Mouse (Mus musculus) brain, adult 2 months (tissue): ENCODE results near the gene Tmco4.

Experiments used
- DNase-seq: peaks from one replicate; pipeline ENCODE4 v3.0.0; 2011; ENCODE audit warnings: low read depth, low spot score

The Tmco4 gene

DNA sequence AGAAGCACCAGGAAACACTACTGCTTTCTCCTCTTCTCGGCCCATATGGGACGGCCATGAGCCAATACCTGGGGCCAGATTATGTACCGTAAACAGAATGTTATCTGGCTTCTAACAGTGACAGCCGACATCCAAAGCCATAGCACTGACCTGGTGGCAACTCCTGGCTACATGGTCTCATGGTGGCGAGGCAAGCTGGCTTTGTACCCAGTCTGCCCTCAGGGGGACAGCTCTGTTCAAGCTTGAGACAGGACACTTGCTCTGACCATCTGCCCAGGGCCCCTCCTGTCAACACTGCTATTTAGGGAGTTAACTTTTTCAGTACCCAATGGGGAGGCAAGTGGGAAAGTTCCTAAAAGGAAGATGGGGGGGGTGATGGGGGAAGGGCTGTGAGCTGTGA lies 84.6 kb downstream of the Tmco4 start:
- DNase-seq, result no peak

DNA sequence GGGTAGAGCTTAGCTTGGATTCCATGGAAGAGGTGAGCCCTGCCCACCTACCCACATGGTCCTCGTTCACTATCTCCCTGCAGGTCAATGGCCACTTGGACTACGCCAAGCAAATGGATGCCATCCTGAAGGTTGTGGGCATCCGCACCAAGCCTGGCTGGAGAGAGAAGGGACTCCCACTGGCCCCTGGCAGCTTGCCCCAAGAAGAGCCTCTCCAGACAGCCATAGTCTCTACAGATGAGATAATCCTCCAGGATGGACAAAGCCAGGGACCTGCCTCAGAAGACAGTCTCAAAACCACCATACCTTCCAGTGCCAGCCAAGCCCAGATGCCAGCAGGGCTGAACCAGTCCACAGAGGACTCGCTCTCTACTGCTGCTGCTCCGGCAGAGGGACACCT lies 85.3 kb downstream of the Tmco4 start:
- DNase-seq, result no peak

DNA sequence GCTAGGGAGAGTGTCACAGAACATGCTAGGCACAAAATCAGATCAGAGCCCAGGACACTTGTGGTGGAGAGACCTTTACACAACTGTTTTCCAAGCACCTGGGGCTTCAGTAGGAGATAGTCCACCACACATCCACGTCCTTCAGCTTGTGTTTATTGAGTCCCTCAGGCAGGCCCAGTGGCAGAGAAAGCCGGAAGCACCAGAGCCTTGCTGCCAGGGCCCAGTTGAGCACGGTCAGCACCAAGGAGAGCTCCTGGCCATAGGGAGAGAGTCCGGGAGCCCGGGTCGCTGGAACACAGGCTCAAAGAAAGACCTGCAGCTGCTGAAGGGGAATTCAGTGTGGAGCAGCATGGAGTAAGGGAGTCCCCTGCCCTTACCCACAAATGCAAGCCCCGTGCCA lies 86.9 kb downstream of the Tmco4 start:
- DNase-seq, result no peak

DNA sequence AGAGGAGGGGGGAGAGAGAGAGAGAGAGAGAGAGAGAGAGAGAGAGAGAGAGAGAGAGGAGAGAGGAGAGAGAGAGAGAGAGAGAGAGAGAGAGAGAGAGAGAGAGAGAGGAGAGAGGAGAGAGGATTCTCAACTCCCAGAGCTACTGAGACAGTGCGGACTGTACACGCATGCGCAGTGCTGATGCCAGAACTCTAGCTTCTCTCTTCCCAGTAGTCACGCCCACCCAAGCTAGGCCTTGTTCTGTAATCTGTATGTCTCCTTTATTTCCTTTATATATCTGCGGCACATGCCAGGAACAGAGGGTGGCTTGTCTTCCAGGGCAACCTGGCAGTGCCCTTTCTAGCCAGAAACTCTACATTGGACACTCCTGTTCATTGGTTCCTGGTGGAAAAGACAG lies 92.1 kb downstream of the Tmco4 start:
- DNase-seq, result peak; percentile 70

DNA sequence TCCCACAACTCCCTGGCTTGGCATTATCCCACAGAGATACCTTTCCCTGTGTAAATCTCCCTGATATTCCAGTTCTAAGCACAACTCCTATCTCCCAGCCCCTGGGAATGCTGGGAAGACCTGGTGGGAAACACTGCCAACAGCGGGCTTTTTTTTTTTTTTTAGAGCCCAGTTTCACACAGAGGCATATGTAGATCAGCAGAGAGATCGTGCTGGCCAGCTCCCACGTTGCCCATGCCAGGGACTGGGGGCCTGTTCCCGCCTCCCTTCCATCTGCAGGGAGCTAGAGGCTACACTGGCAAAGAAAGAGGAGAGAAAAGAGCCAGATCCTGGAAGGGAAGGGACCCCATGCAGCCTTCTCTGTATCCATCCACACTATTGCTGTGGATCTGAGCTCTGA lies 95.6 kb downstream of the Tmco4 start:
- peak; percentile 84 for DNase-seq

DNA sequence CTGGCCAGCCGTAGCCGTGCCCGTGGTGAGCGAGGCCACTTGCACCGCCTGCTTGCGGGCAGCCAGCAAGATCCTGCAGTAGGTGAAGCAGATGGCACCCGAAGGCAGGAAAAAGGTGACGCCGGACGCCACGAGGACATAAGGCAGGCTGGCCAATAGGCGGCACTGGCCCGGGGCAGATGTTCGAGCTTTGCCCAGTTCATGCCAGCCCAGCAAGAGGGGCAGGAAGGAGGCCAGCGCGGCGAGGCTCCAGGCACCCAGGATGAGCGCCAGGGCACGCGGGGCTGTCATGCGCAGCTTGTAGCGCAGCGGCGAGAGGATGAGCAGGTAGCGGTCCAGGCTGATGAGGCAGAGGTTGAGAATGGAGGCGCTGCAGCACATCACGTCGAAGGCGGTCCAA lies 101.4 kb downstream of the Tmco4 start:
- peak; percentile 40 for DNase-seq

DNA sequence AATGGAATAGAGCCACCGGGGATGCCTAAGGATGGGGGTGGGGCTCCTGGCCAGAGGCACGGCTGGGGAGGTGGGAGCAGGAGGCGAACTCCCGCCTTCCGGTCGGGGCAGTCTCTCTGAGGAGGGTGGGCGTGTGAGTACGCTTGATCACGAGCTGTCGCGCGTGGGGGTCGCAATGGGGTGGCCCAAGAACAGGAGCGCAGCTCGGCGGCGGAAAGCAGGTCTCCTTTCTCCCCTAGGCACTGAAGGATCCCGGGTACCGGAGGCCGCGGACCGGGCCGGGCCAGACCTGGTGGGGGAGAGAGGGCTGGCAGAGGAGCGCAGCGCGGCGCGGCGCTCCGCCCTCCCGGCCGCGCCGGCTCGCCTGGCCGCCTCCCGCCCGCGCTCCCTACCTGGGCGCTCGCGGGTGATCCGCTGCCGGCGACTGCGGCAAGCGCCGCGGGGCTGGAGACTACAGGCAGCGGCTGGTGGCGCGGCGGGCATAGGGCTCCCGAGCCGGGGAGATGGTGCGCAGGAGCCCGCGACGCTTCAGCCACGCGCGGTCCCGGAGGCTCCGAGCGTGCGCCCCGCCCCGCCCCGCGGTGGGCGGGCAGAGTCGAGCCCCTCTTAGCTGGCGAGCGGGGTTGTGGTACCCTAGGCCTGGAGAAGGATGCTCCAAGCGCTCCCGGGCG lies 102.5 kb downstream of the Tmco4 start, which contains the start of gene Htr6:
Htr6 (minus strand) TSS at position 530 of the 671 bp plus-strand sequence.
- peak; percentile 49 for DNase-seq

DNA sequence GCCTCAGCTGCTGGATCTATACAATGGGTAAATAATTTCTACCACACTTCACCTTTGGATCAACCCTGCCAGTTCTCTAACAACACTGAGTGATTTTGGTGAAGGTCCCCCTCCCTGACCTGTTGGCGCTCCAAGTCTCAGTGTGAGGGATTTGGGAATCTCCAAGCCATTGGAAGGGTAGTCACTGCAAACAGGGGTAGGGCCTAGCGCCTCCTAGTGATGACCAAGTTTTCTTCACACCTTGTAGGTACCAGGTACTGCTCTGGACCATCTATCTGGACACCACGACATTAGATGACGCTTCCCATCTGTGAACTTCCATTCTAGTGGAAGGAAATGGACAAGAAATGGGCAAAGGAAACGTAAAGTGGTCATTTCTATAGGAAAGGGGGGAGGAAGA lies 103.2 kb downstream of the Tmco4 start:
- peak; percentile 82 for DNase-seq

DNA sequence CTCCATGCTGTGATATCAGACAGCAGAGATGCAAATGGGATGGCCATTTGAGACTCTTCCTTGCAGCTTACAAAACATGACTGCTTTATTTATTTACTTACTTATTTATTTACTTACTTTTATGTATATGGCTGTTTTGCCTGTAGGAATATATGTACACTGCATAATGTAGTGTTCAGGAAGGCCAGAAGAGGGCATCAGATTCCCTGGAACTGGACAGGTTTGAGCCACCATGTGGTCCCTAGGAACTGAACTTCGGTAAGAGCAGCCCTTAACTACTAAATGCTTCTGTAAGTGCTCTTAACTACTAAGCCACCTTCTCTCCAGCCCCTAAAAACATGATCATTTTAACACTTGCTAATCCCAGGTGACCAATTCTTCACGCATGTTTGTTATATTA lies 105.6 kb downstream of the Tmco4 start:
- peak; percentile 69 for DNase-seq

DNA sequence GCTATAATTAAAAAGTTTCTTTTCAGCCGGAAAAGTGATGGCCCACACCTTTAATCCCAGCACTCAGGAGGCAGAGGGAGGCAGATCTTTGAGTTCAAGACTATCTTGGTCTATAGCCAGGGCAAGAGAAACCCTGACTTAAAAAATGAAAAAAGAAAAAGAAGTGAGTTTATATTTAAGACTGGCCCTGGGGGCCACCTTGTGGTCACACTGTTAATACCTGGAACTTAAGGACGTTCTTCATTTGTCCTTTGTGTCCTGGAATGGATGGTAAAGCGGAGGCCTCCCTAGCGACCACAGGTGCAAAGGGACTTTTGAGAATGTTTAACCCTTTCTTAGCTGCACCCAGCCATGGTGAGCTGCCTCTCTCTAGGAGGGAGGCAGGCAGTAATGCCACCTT lies 106.0 kb downstream of the Tmco4 start:
- DNase-seq, result peak; percentile 44

DNA sequence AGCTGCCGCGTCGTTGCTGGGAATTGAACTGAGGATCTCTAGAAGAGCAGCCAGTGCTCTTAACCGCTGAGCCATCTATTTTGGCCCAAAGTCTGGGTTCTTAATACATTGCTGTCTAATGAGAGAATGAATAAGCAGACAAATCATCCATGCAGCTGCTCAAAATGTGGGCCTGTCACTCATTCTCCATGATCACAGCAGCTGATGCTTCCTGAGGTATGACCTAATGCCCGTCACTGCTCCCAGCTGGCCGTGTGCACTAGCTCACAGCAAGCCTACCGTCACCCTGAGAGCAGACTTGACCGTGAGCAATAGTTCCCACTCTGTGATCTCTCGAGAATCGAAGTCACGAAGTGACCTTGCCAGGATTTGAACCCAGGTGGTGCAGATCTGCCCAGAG lies 106.8 kb downstream of the Tmco4 start:
- no peak for DNase-seq

DNA sequence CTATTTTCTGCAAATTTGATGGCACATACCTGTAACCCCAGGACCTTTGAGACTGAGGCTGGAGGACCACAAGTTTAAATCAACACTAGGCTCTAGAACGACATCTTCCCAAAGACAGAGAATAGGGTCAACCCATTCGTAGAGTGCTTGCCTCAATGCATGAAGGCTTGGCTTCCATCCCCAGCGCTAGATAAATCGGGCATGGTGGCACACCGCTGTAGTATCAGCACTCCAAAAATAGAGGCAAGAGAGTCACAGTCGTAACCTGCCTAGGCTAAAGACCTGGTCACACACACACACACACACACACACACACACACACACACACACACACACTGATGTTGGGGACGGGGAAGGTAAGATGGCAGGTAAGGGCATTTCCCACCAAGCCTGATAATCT lies 107.6 kb downstream of the Tmco4 start:
- DNase-seq, result no peak

DNA sequence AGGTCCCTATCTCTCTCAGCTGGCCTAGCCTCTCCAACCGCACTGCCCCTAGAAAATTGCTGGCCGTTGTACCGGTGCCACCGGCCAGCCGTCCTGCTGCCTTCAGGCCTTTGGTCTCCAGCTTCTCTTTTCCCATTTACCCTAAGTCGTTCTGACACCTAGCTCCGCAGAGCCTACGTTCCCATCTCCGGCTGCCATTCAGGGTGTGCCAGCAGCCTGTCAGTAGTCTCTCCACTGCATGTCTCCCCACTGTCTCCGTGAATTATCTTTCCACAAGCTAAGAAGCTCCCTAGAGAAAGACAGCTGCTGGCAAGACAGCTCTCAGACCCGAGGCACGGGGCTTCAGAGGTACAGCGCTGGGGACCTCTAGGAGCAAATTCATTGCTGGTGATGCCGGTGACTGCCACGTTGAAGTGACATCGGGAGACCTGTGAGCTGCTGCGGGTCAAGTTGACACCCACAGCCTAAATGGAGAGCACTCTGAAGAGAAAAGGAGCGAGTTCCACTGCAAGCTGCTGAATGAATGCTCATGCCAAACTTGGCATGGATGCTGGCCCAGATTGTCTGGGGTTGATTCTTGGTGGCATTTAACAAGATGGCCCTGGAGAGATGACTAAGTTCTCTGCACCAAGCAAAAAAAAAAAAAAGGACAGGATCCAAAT lies 108.7 kb downstream of the Tmco4 start:
- peak; percentile 89 for DNase-seq

DNA sequence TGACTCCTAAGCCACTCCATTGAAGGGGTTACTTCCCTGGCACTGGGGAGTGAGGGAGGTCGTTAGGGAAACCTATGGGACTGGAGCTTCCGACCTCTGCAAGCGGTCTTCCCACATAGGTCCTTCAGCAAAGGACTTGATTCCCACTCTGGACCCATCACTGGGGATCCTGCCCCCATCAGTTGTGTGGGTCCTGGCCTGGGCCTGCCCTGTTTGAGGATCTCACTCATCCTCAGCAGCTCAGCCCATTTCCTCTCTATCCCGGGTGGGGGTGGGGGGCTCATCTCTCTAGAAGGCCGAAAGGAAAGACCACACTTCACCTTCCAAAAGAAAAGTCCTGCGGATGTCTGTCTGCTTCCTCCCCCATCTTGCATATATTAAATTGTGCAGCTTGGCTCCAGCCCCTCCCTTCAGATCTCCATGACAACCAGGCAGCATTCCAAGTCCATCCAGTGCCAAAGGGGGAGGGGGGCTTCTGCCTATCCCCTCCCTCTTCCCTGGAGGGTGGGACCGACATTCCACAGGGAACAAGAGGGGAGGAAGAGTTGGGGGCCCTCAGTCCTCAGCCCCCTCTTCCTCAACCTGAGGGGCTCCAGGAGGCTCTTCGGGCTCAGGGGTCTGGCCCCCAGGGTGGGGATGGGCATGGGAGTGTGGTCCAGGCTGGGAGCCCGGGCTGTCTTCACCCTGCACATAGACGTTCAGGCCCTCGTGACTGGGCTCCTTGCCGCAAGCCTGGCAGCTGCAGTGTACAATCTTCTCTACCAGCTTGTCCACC lies 110.3 kb downstream of the Tmco4 start:
- DNase-seq, result peak; percentile 43

DNA sequence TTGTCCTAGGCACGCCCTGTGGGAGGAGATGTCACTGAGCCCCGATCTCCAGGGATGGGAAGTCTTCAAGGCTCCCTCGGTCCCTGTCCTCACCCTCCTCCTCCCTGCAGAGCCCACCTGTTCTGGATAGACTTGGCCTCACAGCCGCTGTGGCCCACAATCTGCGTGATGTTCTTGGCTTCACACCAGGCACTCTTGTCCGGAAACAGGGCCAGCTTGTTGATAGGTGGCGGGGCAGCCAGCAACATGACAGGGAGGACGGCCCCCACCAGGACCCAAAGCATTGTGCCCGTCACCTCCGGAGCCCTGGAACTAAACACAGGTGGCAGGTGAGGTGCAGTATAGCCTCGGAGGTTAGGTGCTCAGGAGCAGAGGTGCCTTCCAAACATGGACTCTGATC lies 112.6 kb downstream of the Tmco4 start:
- DNase-seq, result no peak

DNA sequence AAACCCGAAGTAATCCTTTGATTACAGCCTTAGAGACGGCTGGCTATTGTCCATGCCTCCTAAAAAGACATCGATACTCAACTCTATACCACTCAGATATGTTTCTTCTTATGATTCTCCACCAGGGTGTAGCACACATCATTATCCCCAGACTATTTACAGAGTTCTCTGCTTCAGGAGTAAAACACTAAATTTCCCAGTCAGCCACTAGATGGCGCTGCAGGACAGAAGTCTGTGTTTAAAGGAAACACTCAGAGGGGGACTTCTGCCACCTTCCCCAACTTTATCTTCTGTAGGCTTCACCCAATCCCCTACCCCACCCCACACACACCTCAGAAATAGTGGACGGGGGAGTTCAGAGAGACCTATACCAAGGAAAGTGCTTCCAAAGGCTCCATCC lies 113.3 kb downstream of the Tmco4 start:
- DNase-seq, result peak; percentile 90

DNA sequence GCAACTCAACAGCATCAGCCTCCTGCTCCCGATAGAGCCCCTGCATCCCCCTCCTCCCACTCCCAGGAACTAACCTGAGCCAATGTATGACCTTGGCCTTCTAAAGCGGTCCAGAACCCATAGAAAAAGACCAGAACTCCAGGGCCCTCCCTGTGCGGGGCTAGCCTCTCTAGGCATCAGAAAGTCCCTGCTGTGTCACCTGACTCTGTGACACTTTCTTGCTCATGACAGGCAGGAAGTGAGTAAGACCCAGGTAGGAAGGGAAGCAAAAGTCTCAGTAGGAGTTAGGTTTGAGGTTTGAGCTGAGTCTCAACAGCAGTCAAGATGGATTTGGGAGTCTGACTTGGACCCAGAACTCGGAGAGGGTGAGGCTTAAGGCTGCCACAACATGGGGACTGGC lies 114.3 kb downstream of the Tmco4 start:
- no peak for DNase-seq

DNA sequence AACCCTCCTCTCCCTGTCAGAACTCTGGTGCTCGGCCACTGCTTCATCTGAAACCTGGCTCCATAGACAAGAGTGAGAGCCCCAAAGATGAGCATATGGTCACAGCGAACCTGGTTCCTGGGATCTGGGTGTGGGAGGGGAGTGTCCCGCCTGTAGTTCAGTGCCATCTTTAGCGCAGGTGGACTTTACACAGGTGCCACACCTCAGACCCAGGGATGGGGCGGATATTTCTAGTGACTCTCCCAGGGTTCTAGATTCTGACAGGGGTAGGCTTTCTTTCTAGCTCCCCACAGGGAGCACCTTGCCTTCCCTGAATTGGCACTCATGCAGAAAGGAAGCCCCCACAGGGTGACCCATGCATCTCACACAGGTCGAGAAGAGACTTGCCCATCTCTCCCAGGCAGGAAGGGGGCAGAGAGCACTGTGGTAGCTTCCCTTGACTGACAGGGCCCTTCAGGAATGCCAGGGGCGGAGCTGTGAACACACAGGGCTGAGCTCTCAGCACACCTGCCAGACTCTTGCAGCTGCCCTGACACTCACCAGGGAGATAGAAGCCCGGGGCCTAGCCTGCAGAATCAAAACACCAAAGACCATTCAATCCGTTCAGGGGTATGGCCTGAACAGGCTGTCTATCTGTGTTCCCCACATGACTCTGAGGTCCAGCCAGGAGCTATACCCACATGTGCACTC lies 116.4 kb downstream of the Tmco4 start:
- no peak for DNase-seq

DNA sequence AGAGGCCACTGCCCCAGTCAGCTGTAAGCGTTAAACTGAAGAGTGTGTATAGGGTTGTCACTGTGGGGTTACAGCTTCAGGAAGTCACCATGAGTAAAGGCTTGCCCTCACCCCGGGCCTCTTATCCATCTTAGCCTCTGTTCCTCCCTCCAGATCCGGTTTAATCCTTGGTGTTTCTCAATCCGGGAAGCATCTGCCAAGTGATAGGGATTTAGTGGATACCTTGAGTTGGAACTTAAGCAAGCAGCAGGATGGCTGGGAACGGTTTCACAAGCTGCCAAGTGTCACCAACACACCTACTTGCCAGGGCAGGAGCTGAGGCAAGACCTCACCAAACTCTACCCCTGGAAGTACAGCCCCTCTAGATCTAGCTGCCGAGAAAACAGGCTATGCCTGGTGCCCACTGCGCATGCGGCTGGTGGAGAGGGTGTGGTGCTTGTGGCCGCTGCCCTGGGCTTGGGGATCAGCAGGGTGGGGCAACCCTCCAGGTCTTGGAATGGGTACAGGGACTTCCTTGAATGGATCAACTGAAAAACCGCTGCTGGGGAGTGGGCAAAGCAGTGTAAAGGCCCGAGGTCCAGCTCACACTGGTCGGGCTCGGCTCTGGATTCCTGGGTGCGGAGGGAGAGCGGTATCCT lies 117.7 kb downstream of the Tmco4 start:
- DNase-seq, result no peak

DNA sequence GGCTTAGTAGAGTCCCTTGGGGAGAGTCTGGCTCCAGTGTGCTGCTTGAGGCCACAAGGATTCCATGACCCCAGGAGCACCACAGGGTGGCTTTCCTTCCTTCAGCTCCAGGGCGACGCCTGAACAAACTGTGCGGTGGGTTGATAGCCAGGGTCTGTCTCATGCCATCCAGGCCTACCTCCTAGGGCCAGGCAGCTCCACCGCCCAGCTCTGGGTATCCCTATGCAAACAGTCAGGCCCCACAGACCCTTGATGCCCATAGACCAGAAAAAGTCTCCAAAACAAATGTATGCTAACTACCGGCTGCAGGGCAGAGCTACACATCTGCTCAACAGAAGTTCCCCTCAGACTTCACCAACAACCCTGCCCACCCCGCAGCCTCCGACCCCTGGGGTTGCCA lies 118.4 kb downstream of the Tmco4 start:
- DNase-seq, result no peak

DNA sequence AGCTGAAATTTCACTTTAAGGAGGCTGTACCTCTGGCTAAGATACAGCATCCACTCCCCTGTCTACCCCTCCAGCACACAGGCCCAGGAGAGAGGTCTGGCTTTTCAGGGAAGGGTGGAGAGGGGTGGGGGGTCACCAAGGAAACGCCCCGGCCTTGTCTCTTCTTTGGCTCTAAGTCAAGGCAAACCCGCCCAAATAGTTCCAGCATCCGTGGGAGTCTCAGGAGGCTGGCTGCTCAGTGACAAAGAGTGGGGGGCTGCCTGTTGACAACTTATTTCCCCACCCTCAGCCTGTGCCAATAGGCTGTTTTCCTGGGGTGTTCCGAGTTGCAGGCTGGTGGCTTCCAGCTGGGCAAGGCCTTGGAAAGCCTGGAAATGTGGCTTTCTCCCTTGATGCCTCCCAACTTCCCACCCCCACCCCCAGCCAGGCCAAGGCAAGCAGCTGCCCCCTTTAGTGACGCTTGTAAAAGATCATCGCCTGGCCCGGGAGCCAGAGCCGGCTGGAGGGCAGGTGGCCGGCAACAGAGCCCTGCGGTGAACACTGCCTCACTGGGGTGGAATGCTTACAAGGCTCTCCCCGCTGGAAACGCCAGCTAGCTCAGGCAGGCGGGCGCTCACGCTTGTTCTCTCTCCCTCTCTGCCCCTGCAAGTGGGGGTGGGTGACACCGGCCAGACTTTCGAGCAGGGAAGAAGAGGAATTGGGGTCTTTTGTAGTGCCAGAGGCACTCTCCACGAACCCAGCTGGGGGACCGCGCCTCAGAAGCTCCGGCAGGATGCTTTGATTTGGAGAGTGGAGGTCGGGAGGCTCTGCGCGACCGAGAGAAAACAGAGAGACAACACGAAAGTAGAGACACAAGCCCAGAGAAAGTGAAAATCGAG lies 119.0 kb downstream of the Tmco4 start:
- no peak for DNase-seq
